Mouse (Mus musculus): ENCODE data around the gene Hapln1. TPM values are rescaled to one million over a fixed set of nuclear protein-coding genes. Genes with fewer than 3 reads are reported as not detected.

Gene Hapln1
- polyA plus RNA-seq (2012; rRNA removed), result 0.42 and 0.73 TPM in 2 replicates
- 0.28 and 0.58 TPM in 2 replicates for polyA plus RNA-seq (2014; fragmentation: Nextera tagmentation; extraction: Ambion mirVana)

GRCm38 (mm10) chr13:89539205-89539886 lies at the start of gene Hapln1:
Gene Hapln1, plus strand, starts transcription at chr13:89539796.
- H3K4me2 ChIP-seq (ENCODE audit: low read depth), result peak within 1 kb of the TSS; percentile 57
- peak in 1 of 3 experiments; percentile 1 for DNase-seq (ENCODE audit: low read depth in 3 of 3, low spot score in 3 of 3)
- H3K27me3 ChIP-seq (ENCODE audit: control insufficient read depth, insufficient read depth, low read length), result no peaks in the 10 kb centered on the region; the same call in none of the 2 replicates
- peak within 1 kb of the TSS; percentile 40 to 55 for H3K4me3 ChIP-seq (ENCODE audit: insufficient read depth in 1 of 2, low read depth in 2 of 2, low read length in 2 of 2)
- no peaks in the 10 kb centered on the region for H3K9me3 ChIP-seq (ENCODE audit: control insufficient read depth, low read length)
- 0 out of 2 replicates have a peak, but pooled peaks have one; percentile 28 for ATAC-seq (ENCODE audit: insufficient read depth)
- TF ChIP-seq EP300 (IDR thresholded peaks at IDR 0.05; ENCODE audit: low read depth), result no peak
- TF ChIP-seq CTCF (IDR thresholded peaks at IDR 0.05; ENCODE audit: low read depth), result peak; percentile 41; the same call in 1 of the 2 replicates
- no peaks in the 10 kb centered on the region for H3K4me1 ChIP-seq (replicated peaks; ENCODE audit: control insufficient read depth in 2 of 2, insufficient read depth in 2 of 2, low read length in 1 of 2)
- H3K9ac ChIP-seq (replicated peaks), result no peak within 1 kb of the TSS
- no peak within 1 kb of the TSS for H3K27ac ChIP-seq
- no peaks in the 10 kb centered on the region for H3K36me3 ChIP-seq (replicated peaks; ENCODE audit: control insufficient read depth, insufficient read depth, low read depth)
- under 1% methylated on average over 28 of the region's 29 CpGs for WGBS (ENCODE audit: insufficient replicate concordance)

- Histone ChIP-seq H3K4me1 (replicated peaks; ENCODE audit: control insufficient read depth in 2 of 2, insufficient read depth in 2 of 2, low read length in 1 of 2) (no peaks in the 10 kb centered on the region), H3K9ac (replicated peaks) (no peak overlapping the region), H3K27ac (no peak overlapping the region), H3K27me3 (ENCODE audit: control insufficient read depth, insufficient read depth, low read length) (no peaks in the 10 kb centered on the region), H3K4me2 (ENCODE audit: low read depth) (no peak overlapping the region), H3K9me3 (ENCODE audit: control insufficient read depth, low read length) (no peaks in the 10 kb centered on the region), H3K36me3 (replicated peaks; ENCODE audit: control insufficient read depth, insufficient read depth, low read depth) (no peaks in the 10 kb centered on the region), H3K4me3 (ENCODE audit: insufficient read depth in 1 of 2, low read depth in 2 of 2, low read length in 2 of 2) (no peak overlapping the region)
- ATAC-seq (ENCODE audit: insufficient read depth), result peak; percentile 53
- TF ChIP-seq CTCF (IDR thresholded peaks at IDR 0.05; ENCODE audit: low read depth), result no peak
- TF ChIP-seq EP300 (IDR thresholded peaks at IDR 0.05; ENCODE audit: low read depth), result peak; percentile 46
- DNase-seq (ENCODE audit: low read depth in 3 of 3, low spot score in 3 of 3), result no peak
Observed at GRCm38 (mm10) chr13:89493169-89493568, 46.4 kb upstream of the Hapln1 start.

- Histone ChIP-seq H3K36me3 (replicated peaks; ENCODE audit: control insufficient read depth, insufficient read depth, low read depth) (no peaks in the 10 kb centered on the region), H3K4me1 (replicated peaks; ENCODE audit: control insufficient read depth in 2 of 2, insufficient read depth in 2 of 2, low read length in 1 of 2) (no peaks in the 10 kb centered on the region), H3K4me3 (ENCODE audit: insufficient read depth in 1 of 2, low read depth in 2 of 2, low read length in 2 of 2) (no peak overlapping the region), H3K27ac (no peak overlapping the region), H3K4me2 (ENCODE audit: low read depth) (no peak overlapping the region), H3K9me3 (ENCODE audit: control insufficient read depth, low read length) (no peaks in the 10 kb centered on the region), H3K9ac (replicated peaks) (no peak overlapping the region), H3K27me3 (ENCODE audit: control insufficient read depth, insufficient read depth, low read length) (no peaks in the 10 kb centered on the region)
- DNase-seq (ENCODE audit: low read depth in 3 of 3, low spot score in 3 of 3), result no peak
- TF ChIP-seq CTCF (IDR thresholded peaks at IDR 0.05; ENCODE audit: low read depth), result no peak
- no peak for TF ChIP-seq EP300 (IDR thresholded peaks at IDR 0.05; ENCODE audit: low read depth)
- no peak for ATAC-seq (ENCODE audit: insufficient read depth)
- 44% methylated on average over 6 of the region's 6 CpGs for WGBS (ENCODE audit: insufficient replicate concordance)
Observed at GRCm38 (mm10) chr13:89493678-89494077, 45.9 kb upstream of the Hapln1 start.

- DNase-seq (ENCODE audit: low read depth in 3 of 3, low spot score in 3 of 3) (no peak), ATAC-seq (ENCODE audit: insufficient read depth) (no peak)
- H3K4me3 ChIP-seq (ENCODE audit: insufficient read depth in 1 of 2, low read depth in 2 of 2, low read length in 2 of 2), result no peak overlapping the region
- H3K36me3 ChIP-seq (replicated peaks; ENCODE audit: control insufficient read depth, insufficient read depth, low read depth), result no peaks in the 10 kb centered on the region
- H3K4me1 ChIP-seq (replicated peaks; ENCODE audit: control insufficient read depth in 2 of 2, insufficient read depth in 2 of 2, low read length in 1 of 2), result no peaks in the 10 kb centered on the region
- TF ChIP-seq EP300 (IDR thresholded peaks at IDR 0.05; ENCODE audit: low read depth) (no peak), CTCF (IDR thresholded peaks at IDR 0.05; ENCODE audit: low read depth) (no peak)
- no peaks in the 10 kb centered on the region for H3K27me3 ChIP-seq (ENCODE audit: control insufficient read depth, insufficient read depth, low read length)
- no peaks in the 10 kb centered on the region for H3K9me3 ChIP-seq (ENCODE audit: control insufficient read depth, low read length)
- H3K27ac ChIP-seq, result no peak overlapping the region
- no peak overlapping the region for H3K4me2 ChIP-seq (ENCODE audit: low read depth)
- H3K9ac ChIP-seq (replicated peaks), result no peak overlapping the region
- 41% methylated on average over 2 of the region's 2 CpGs for WGBS (ENCODE audit: insufficient replicate concordance)
Observed at GRCm38 (mm10) chr13:89496569-89496968, 43.0 kb upstream of the Hapln1 start.

GRCm38 (mm10) chr13:89499419-89499818 lies 40.2 kb upstream of the Hapln1 start:
- Histone ChIP-seq H3K27ac (no peak overlapping the region), H3K4me3 (ENCODE audit: insufficient read depth in 1 of 2, low read depth in 2 of 2, low read length in 2 of 2) (no peak overlapping the region), H3K4me2 (ENCODE audit: low read depth) (no peak overlapping the region), H3K4me1 (replicated peaks; ENCODE audit: control insufficient read depth in 2 of 2, insufficient read depth in 2 of 2, low read length in 1 of 2) (no peaks in the 10 kb centered on the region), H3K9ac (replicated peaks) (no peak overlapping the region), H3K9me3 (ENCODE audit: control insufficient read depth, low read length) (no peaks in the 10 kb centered on the region), H3K27me3 (ENCODE audit: control insufficient read depth, insufficient read depth, low read length) (no peaks in the 10 kb centered on the region), H3K36me3 (replicated peaks; ENCODE audit: control insufficient read depth, insufficient read depth, low read depth) (no peaks in the 10 kb centered on the region)
- WGBS (ENCODE audit: insufficient replicate concordance), result 70% methylated on average over 1 of the region's 1 CpGs
- DNase-seq (ENCODE audit: low read depth in 3 of 3, low spot score in 3 of 3) (no peak), ATAC-seq (ENCODE audit: insufficient read depth) (no peak)
- TF ChIP-seq CTCF (IDR thresholded peaks at IDR 0.05; ENCODE audit: low read depth) (no peak), EP300 (IDR thresholded peaks at IDR 0.05; ENCODE audit: low read depth) (no peak)

All from liver, embryonic 14.5 days (tissue).